Mouse (Mus musculus): ENCODE results near the gene Gm21988. TPM values are rescaled to one million over a fixed set of nuclear protein-coding genes. Genes with fewer than 3 reads are reported as not detected.
A peak's percentile ranks its signal among the peaks of the same experiment; 100 is the strongest.

Gm21988 gene
- 15.6 and 15.9 TPM in 2 replicates for polyA plus RNA-seq (2015; fragmentation: Nextera tagmentation; extraction: Ambion mirVana)

- H3K9ac ChIP-seq (ENCODE audit: low read depth, low read length) = peak within 1 kb of the TSS; percentile 73
- peak within 1 kb of the TSS; percentile 95 for H3K27ac ChIP-seq
- H3K27me3 ChIP-seq (ENCODE audit: insufficient read depth, low read length) = no peaks in the 10 kb centered on the region
- peak; percentile 96 for DNase-seq (ENCODE audit: low spot score)
- no peaks in the 10 kb centered on the region for H3K9me3 ChIP-seq (replicated peaks; ENCODE audit: low read length)
- H3K36me3 ChIP-seq (ENCODE audit: insufficient read depth, low read length) = peaks cover 8% of the 10 kb centered on the region; the same call in 1 of the 2 replicates
- no peak for TF ChIP-seq CTCF (IDR thresholded peaks at IDR 0.05; ENCODE audit: low read depth)
- peaks cover 14% of the 10 kb centered on the region for H3K4me1 ChIP-seq (replicated peaks; ENCODE audit: insufficient read depth, low read length)
- ATAC-seq (replicated peaks; ENCODE audit: low FRiP score, low read depth) = peak; percentile 31
- H3K4me3 ChIP-seq (replicated peaks; ENCODE audit: low read depth, low read length) = peak within 1 kb of the TSS; percentile 71
- under 1% methylated on average over 34 of the region's 35 CpGs for WGBS
- H3K4me2 ChIP-seq (ENCODE audit: low read length) = peak within 1 kb of the TSS; percentile 93
These were observed at the start of gene Gm21988, which contains the start of gene Rnasek for GRCm38 (mm10) chr11:70239541-70240279. Gene Gm21988 (minus strand): TSS chr11:70239830. Gene Rnasek (minus strand): TSS chr11:70239842.

GRCm38 (mm10) chr11:70289236-70289635, 49.6 kb upstream of the Gm21988 start:
- Histone ChIP-seq H3K27ac (no peak overlapping the region), H3K4me2 (ENCODE audit: low read length) (no peak overlapping the region), H3K4me1 (replicated peaks; ENCODE audit: insufficient read depth, low read length) (no peaks in the 10 kb centered on the region), H3K27me3 (ENCODE audit: insufficient read depth, low read length) (no peaks in the 10 kb centered on the region), H3K9me3 (replicated peaks; ENCODE audit: low read length) (no peaks in the 10 kb centered on the region), H3K4me3 (replicated peaks; ENCODE audit: low read depth, low read length) (no peak overlapping the region), H3K36me3 (ENCODE audit: insufficient read depth, low read length) (no peaks in the 10 kb centered on the region), H3K9ac (ENCODE audit: low read depth, low read length) (no peak overlapping the region)
- DNase-seq (ENCODE audit: low spot score) = no peak
- no peak for ATAC-seq (replicated peaks; ENCODE audit: low FRiP score, low read depth)
- WGBS = 49% methylated on average over 6 of the region's 6 CpGs
- TF ChIP-seq CTCF (IDR thresholded peaks at IDR 0.05; ENCODE audit: low read depth) = no peak

- no peak overlapping the region for H3K4me3 ChIP-seq (replicated peaks; ENCODE audit: low read depth, low read length)
- ATAC-seq (replicated peaks; ENCODE audit: low FRiP score, low read depth) = no peak
- WGBS = 80% methylated on average over 10 of the region's 10 CpGs
- H3K9ac ChIP-seq (ENCODE audit: low read depth, low read length) = no peak overlapping the region
- H3K4me2 ChIP-seq (ENCODE audit: low read length) = no peak overlapping the region
- no peaks in the 10 kb centered on the region for H3K4me1 ChIP-seq (replicated peaks; ENCODE audit: insufficient read depth, low read length)
- DNase-seq (ENCODE audit: low spot score) = no peak
- H3K27me3 ChIP-seq (ENCODE audit: insufficient read depth, low read length) = no peaks in the 10 kb centered on the region
- no peaks in the 10 kb centered on the region for H3K9me3 ChIP-seq (replicated peaks; ENCODE audit: low read length)
- H3K27ac ChIP-seq = no peak overlapping the region
- TF ChIP-seq CTCF (IDR thresholded peaks at IDR 0.05; ENCODE audit: low read depth) = no peak
- no peaks in the 10 kb centered on the region for H3K36me3 ChIP-seq (ENCODE audit: insufficient read depth, low read length)
These were observed 48.5 kb upstream of the Gm21988 start for GRCm38 (mm10) chr11:70288102-70288501.

- no peaks in the 10 kb centered on the region for H3K36me3 ChIP-seq (ENCODE audit: insufficient read depth, low read length)
- ATAC-seq (replicated peaks; ENCODE audit: low FRiP score, low read depth) = no peak
- 74% methylated on average over 5 of the region's 5 CpGs for WGBS
- no peaks in the 10 kb centered on the region for H3K9me3 ChIP-seq (replicated peaks; ENCODE audit: low read length)
- H3K9ac ChIP-seq (ENCODE audit: low read depth, low read length) = no peak overlapping the region
- H3K4me1 ChIP-seq (replicated peaks; ENCODE audit: insufficient read depth, low read length) = no peaks in the 10 kb centered on the region
- no peaks in the 10 kb centered on the region for H3K27me3 ChIP-seq (ENCODE audit: insufficient read depth, low read length)
- DNase-seq (ENCODE audit: low spot score) = no peak
- no peak overlapping the region for H3K4me2 ChIP-seq (ENCODE audit: low read length)
- no peak overlapping the region for H3K27ac ChIP-seq
- no peak for TF ChIP-seq CTCF (IDR thresholded peaks at IDR 0.05; ENCODE audit: low read depth)
- H3K4me3 ChIP-seq (replicated peaks; ENCODE audit: low read depth, low read length) = no peak overlapping the region
These were observed 46.1 kb upstream of the Gm21988 start for GRCm38 (mm10) chr11:70285686-70286085.

GRCm38 (mm10) chr11:70284757-70285156, 45.1 kb upstream of the Gm21988 start:
- H3K9ac ChIP-seq (ENCODE audit: low read depth, low read length) = no peak overlapping the region
- no peaks in the 10 kb centered on the region for H3K9me3 ChIP-seq (replicated peaks; ENCODE audit: low read length)
- H3K36me3 ChIP-seq (ENCODE audit: insufficient read depth, low read length) = no peaks in the 10 kb centered on the region
- H3K4me2 ChIP-seq (ENCODE audit: low read length) = no peak overlapping the region
- H3K27ac ChIP-seq = no peak overlapping the region
- H3K4me1 ChIP-seq (replicated peaks; ENCODE audit: insufficient read depth, low read length) = no peaks in the 10 kb centered on the region
- no peak overlapping the region for H3K4me3 ChIP-seq (replicated peaks; ENCODE audit: low read depth, low read length)
- TF ChIP-seq CTCF (IDR thresholded peaks at IDR 0.05; ENCODE audit: low read depth) = no peak
- DNase-seq (ENCODE audit: low spot score) (peak; percentile 32), ATAC-seq (replicated peaks; ENCODE audit: low FRiP score, low read depth) (no peak)
- H3K27me3 ChIP-seq (ENCODE audit: insufficient read depth, low read length) = no peaks in the 10 kb centered on the region
- 72% methylated on average over 3 of the region's 3 CpGs for WGBS

- DNase-seq (ENCODE audit: low spot score) = no peak
- no peak for TF ChIP-seq CTCF (IDR thresholded peaks at IDR 0.05; ENCODE audit: low read depth)
- WGBS = 60% methylated on average over 4 of the region's 4 CpGs
These were observed 44.0 kb upstream of the Gm21988 start for GRCm38 (mm10) chr11:70283666-70284065.

More at GRCm38 (mm10) chr11:70283666-70284065, 44.0 kb upstream of the Gm21988 start:
- Histone ChIP-seq H3K4me1 (replicated peaks; ENCODE audit: insufficient read depth, low read length) (no peaks in the 10 kb centered on the region), H3K36me3 (ENCODE audit: insufficient read depth, low read length) (no peaks in the 10 kb centered on the region), H3K27ac (no peak overlapping the region), H3K9me3 (replicated peaks; ENCODE audit: low read length) (no peaks in the 10 kb centered on the region), H3K4me3 (replicated peaks; ENCODE audit: low read depth, low read length) (no peak overlapping the region), H3K27me3 (ENCODE audit: insufficient read depth, low read length) (no peaks in the 10 kb centered on the region), H3K9ac (ENCODE audit: low read depth, low read length) (no peak overlapping the region), H3K4me2 (ENCODE audit: low read length) (no peak overlapping the region)
- ATAC-seq (replicated peaks; ENCODE audit: low FRiP score, low read depth) = no peak
